8 mouse cellular contexts compared by ENCODE assay signal in genomic region chr8:121477851-121478547, GRCm38 (mm10).
DNase-seq lines count a peak whose midpoint lies in the region; ATAC-seq and TF ChIP-seq lines count a peak whose summit lies in the region.

No protein-coding gene starts in this region.

- no peak overlapping the region for H3K4me2 ChIP-seq in intestine, embryonic 14.5 days (ENCODE audit: low read length)
- no peak overlapping the region for H3K4me2 ChIP-seq in intestine, postnatal 0 days (replicated peaks; ENCODE audit: low read depth)
- H3K4me2 ChIP-seq in heart, embryonic 13.5 days: no peak overlapping the region
- H3K4me2 ChIP-seq in limb, embryonic 13.5 days (replicated peaks): no peak overlapping the region
- H3K4me2 ChIP-seq in midbrain, embryonic 15.5 days: no peak overlapping the region

- H3K27ac ChIP-seq in intestine, embryonic 14.5 days (ENCODE audit: low read depth): 0 out of 2 replicates have a peak overlapping the region, but pooled peaks have one; percentile 18
- H3K27ac ChIP-seq in intestine, postnatal 0 days (ENCODE audit: low read depth, low read length): no peak overlapping the region
- peak overlapping the region; percentile 20; the same call in 1 of the 2 replicates for H3K27ac ChIP-seq in heart, embryonic 13.5 days (replicated peaks)
- peak overlapping the region; percentile 86 for H3K27ac ChIP-seq in limb, embryonic 13.5 days
- H3K27ac ChIP-seq in midbrain, embryonic 15.5 days: no peak overlapping the region

- WGBS in intestine, embryonic 14.5 days: 42% methylated on average over 20 of the region's 20 CpGs
- 55% methylated on average over 20 of the region's 20 CpGs for WGBS in intestine, postnatal 0 days
- WGBS in heart, embryonic 13.5 days: 58% methylated on average over 20 of the region's 20 CpGs
- WGBS in limb, embryonic 13.5 days: 49% methylated on average over 20 of the region's 20 CpGs
- 76% methylated on average over 20 of the region's 20 CpGs for WGBS in midbrain, embryonic 15.5 days

- DNase-seq in intestine, embryonic 14.5 days (ENCODE audit: low spot score): no peak
- DNase-seq in NIH3T3 (ENCODE audit: low read depth): peak; percentile 69
- no peak for DNase-seq in adrenal gland, adult (ENCODE audit: inconsistent age in 2 of 2, low spot score in 1 of 2)
- DNase-seq in layer of hippocampus, postnatal 36 days: no peak

- H3K4me3 ChIP-seq in intestine, embryonic 14.5 days (ENCODE audit: low read depth, low read length): no peak overlapping the region
- H3K4me3 ChIP-seq in intestine, postnatal 0 days (ENCODE audit: low read depth, low read length): no peak overlapping the region
- no peak overlapping the region for H3K4me3 ChIP-seq in heart, embryonic 13.5 days
- no peak overlapping the region for H3K4me3 ChIP-seq in limb, embryonic 13.5 days
- H3K4me3 ChIP-seq in midbrain, embryonic 15.5 days: no peak overlapping the region

- no peak overlapping the region for H3K9ac ChIP-seq in intestine, embryonic 14.5 days (ENCODE audit: low read length)
- H3K9ac ChIP-seq in intestine, postnatal 0 days (ENCODE audit: low read depth, low read length): no peak overlapping the region
- H3K9ac ChIP-seq in heart, embryonic 13.5 days: no peak overlapping the region
- H3K9ac ChIP-seq in limb, embryonic 13.5 days: peak overlapping the region; percentile 45
- H3K9ac ChIP-seq in midbrain, embryonic 15.5 days: no peak overlapping the region

- H3K27me3 ChIP-seq in intestine, embryonic 14.5 days (replicated peaks; ENCODE audit: control insufficient read depth, insufficient read depth, low read length): no peaks in the 10 kb centered on the region; the same call in 1 of the 2 replicates
- peaks cover 8% of the 10 kb centered on the region for H3K27me3 ChIP-seq in intestine, postnatal 0 days (replicated peaks; ENCODE audit: control insufficient read depth, insufficient read depth, low read length)
- peaks cover 15% of the 10 kb centered on the region for H3K27me3 ChIP-seq in heart, embryonic 13.5 days (replicated peaks)
- H3K27me3 ChIP-seq in limb, embryonic 13.5 days: 0 out of 2 replicates have a peak, but pooled peaks cover 8% of the 10 kb centered on the region
- H3K27me3 ChIP-seq in midbrain, embryonic 15.5 days (replicated peaks): peaks cover 50% of the 10 kb centered on the region

- no peaks in the 10 kb centered on the region for H3K36me3 ChIP-seq in intestine, embryonic 14.5 days (ENCODE audit: control insufficient read depth, insufficient read depth, low read length)
- no peaks in the 10 kb centered on the region for H3K36me3 ChIP-seq in intestine, postnatal 0 days (ENCODE audit: control insufficient read depth, insufficient read depth)
- H3K36me3 ChIP-seq in heart, embryonic 13.5 days: no peaks in the 10 kb centered on the region
- H3K36me3 ChIP-seq in limb, embryonic 13.5 days: no peaks in the 10 kb centered on the region
- H3K36me3 ChIP-seq in midbrain, embryonic 15.5 days (replicated peaks): no peaks in the 10 kb centered on the region

- ATAC-seq in intestine, embryonic 14.5 days (replicated peaks; ENCODE audit: low FRiP score, low TSS enrichment, low read depth): no peak
- no peak for ATAC-seq in intestine, postnatal 0 days
- no peak for ATAC-seq in heart, embryonic 13.5 days (ENCODE audit: extremely low read depth, insufficient number of reproducible peaks, low FRiP score, low TSS enrichment)
- ATAC-seq in limb, embryonic 13.5 days (ENCODE audit: low FRiP score, low read depth): no peak
- no peak for ATAC-seq in midbrain, embryonic 15.5 days (replicated peaks)

- TF ChIP-seq CTCF in intestine, postnatal 0 days (IDR thresholded peaks at IDR 0.05; ENCODE audit: low read depth): no peak

- peaks cover 21% of the 10 kb centered on the region for H3K4me1 ChIP-seq in intestine, embryonic 14.5 days (replicated peaks; ENCODE audit: control insufficient read depth, insufficient read depth, low read length)
- peaks cover 2% of the 10 kb centered on the region; the same call in 1 of the 2 replicates for H3K4me1 ChIP-seq in intestine, postnatal 0 days (replicated peaks; ENCODE audit: control insufficient read depth, insufficient read depth, low read length)
- peaks cover 24% of the 10 kb centered on the region for H3K4me1 ChIP-seq in heart, embryonic 13.5 days
- H3K4me1 ChIP-seq in limb, embryonic 13.5 days: peaks cover 68% of the 10 kb centered on the region
- peaks cover 16% of the 10 kb centered on the region for H3K4me1 ChIP-seq in midbrain, embryonic 15.5 days

- H3K9me3 ChIP-seq in intestine, embryonic 14.5 days (ENCODE audit: control insufficient read depth, low read length): no peaks in the 10 kb centered on the region
- no peaks in the 10 kb centered on the region for H3K9me3 ChIP-seq in intestine, postnatal 0 days (ENCODE audit: control insufficient read depth)
- no peaks in the 10 kb centered on the region for H3K9me3 ChIP-seq in heart, embryonic 13.5 days
- no peaks in the 10 kb centered on the region for H3K9me3 ChIP-seq in limb, embryonic 13.5 days
- no peaks in the 10 kb centered on the region for H3K9me3 ChIP-seq in midbrain, embryonic 15.5 days

Comparison
In these comparisons a context has a peak if more than half of its experiments do, and no peak if none do; other contexts are left out.
1. H3K27ac ChIP-seq: peak in intestine, embryonic 14.5 days (single experiment), heart, embryonic 13.5 days (single experiment) and limb, embryonic 13.5 days (single experiment); none in intestine, postnatal 0 days (single experiment) and midbrain, embryonic 15.5 days (single experiment).